Mouse (Mus musculus) thymus, postnatal 25 days (tissue): ENCODE results near the gene Clasp2.
"Not testable (repeated sequence)": the region's sequence is repeated elsewhere in the genome, so short reads cannot be mapped to it uniquely, and the experiment has no call there.

Experiments
- DNase-seq: peaks from one replicate; pipeline ENCODE4 v3.0.0; 2022

Clasp2 gene

GRCm38 (mm10) chr9:113741108-113741636 lies at the start of gene Clasp2:
Gene Clasp2 (plus strand): TSS chr9:113741473.
- peak; percentile 84 for DNase-seq

- no peak for DNase-seq
These were observed 39.7 kb upstream of the Clasp2 start for GRCm38 (mm10) chr9:113701441-113702160.

GRCm38 (mm10) chr9:113706108-113706507 lies 35.2 kb upstream of the Clasp2 start:
- peak; percentile 15 for DNase-seq

GRCm38 (mm10) chr9:113706841-113707240 lies 34.4 kb upstream of the Clasp2 start:
- DNase-seq = peak; percentile 8

- DNase-seq = peak; percentile 94
These were observed 33.6 kb upstream of the Clasp2 start, which contains the start of gene Pdcd6ip for GRCm38 (mm10) chr9:113707481-113708360. Gene Pdcd6ip (minus strand): TSS chr9:113708259.

GRCm38 (mm10) chr9:113708361-113709280 lies 32.7 kb upstream of the Clasp2 start:
- no peak for DNase-seq

DNA sequence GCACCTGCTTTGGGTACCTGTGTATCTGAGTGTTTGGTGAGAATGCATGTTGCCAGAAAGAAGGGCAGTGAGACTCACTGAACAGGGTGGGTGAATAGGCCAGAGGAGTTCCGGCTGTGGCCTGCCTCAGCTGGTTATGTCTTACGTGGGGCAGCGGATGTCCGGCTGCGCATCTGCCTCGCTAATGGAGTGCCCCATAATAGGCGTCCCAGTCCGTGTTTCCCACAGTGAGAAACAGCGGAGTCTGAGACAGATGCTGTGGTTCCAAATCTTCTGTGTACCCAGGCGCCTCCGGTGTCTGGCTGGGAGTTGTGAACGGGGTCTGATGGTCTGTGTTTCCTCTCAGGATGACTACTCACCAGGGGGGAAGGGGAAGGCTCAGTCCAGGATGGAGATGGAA lies 30.4 kb upstream of the Clasp2 start:
- DNase-seq = no peak

DNA sequence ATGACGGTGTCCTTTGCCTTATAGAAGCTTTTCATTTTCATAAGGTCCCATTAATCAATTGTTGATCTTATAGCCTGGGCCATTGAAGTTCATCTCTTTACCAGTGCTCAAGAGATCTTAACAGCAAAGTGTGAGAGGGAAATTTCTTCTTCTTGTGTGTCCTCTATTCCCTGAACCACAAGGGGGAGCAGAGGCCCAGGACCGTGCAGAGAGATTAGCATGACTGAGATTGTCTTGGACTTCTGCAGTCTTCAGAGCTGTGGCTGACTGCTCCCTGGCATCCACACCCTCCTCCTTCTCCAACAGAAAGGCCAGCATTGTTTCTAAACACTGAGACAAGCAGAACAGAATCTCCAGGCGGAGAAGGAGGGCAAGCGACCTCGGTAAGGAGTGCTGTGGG lies 22.2 kb upstream of the Clasp2 start:
- no peak for DNase-seq

DNA sequence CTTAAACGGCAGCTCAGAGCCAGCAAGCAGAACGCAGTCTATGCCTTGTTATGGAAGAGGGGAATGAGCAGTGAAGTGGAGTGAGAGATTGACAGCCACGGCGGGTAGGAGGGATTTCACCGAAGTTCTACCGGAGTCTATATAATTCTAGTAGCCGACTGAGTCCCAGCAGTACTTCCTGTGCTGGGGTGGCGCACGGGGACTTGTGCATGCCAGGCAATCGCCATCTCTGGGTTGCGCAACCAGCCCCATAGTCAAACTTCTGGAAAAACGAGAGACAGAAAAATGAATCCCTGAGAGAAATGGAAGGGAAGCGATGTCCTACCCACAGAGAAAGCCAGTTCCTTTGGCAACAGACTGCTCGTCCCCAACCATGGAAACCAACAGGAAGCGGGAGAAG lies 16.6 kb upstream of the Clasp2 start:
- no peak for DNase-seq

- DNase-seq = not testable (repeated sequence)
These were observed 15.7 kb upstream of the Clasp2 start for GRCm38 (mm10) chr9:113725609-113726008.

GRCm38 (mm10) chr9:113726131-113726530 lies 15.1 kb upstream of the Clasp2 start:
- no peak for DNase-seq

- no peak for DNase-seq
These were observed 14.1 kb upstream of the Clasp2 start for GRCm38 (mm10) chr9:113726991-113727680.

DNA sequence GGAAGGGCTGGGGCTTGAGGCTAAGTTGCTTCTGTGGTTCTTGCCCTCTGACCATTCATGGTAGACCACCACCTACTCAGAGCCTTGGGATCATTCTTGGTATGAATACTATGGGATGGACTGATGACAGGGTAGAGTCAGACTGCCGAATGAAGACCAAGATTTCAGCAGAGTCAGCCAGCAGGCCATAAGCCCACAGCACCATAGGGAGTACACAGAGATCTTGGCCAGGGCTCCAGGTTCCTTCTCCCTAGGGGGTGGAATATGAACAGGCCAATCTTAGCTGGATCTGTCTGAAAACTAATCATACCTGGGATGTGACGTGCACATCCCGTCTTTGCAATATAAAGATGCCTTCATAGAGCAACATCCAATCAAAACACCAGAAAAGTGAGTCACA lies 9.7 kb upstream of the Clasp2 start:
- no peak for DNase-seq

- no peak for DNase-seq
These were observed 5.4 kb upstream of the Clasp2 start for GRCm38 (mm10) chr9:113735920-113736319.

DNA sequence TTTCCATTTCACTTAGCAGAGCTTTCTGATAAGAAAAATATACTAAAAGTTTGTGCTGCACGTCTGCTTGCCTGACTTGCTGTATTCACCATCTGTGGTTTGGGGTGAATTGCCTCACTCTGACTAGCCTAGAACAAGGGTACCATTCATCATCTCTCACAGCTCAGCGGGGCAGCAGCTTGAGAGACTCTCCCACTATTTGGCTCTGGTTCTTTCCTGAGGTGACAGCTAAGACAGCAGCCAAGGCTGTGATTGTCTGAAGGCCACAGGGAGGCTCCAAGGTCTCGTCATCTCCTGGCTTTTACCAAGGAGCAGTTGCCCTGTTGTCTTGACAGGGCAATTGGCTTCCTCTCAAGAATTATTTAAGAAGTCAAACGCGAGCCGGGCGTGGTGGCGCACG lies 3.3 kb upstream of the Clasp2 start:
- no peak for DNase-seq

DNA sequence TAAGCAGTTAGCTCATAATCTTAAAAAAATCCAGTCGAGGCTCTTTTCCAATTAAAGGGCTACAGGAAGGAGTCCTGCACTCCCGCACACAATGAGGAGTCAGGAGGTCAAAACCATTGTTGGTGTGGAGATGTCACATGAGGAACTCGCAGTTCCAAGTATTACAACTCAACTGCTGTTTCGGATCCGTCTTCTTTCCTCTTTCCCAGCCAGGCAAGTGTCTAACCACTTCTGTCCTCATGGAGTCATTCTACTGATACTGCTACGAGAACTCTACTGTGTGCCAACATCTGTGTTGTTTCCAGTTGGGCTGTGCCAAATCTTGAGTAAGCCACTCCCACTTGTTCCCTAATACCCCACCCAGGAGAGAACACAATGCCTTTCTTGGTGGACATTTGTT lies 2.3 kb upstream of the Clasp2 start:
- no peak for DNase-seq

DNA sequence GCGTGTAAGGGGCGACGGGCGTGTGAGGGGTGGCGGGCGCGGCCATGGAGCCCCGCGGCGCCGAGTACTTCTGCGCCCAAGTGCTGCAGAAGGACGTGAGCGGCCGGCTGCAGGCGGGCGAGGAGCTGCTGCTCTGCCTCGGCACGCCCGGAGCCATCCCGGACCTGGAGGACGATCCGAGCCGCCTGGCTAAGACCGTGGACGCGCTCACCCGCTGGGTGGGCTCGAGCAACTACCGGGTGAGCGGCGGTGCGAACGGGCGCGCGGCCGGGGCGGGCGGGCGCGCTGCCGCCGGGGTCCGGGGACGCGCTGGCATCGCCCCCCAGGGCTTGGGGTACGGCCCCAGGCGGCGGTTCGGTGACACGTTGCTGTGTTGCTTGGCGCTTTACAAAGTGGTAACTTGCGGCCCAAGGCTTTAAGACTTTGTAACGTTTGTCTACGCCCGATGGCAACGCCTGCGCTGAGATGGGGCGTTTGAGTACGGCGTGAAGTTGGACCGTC lies 414 bp downstream of the Clasp2 start:
- DNase-seq = peak; percentile 64

DNA sequence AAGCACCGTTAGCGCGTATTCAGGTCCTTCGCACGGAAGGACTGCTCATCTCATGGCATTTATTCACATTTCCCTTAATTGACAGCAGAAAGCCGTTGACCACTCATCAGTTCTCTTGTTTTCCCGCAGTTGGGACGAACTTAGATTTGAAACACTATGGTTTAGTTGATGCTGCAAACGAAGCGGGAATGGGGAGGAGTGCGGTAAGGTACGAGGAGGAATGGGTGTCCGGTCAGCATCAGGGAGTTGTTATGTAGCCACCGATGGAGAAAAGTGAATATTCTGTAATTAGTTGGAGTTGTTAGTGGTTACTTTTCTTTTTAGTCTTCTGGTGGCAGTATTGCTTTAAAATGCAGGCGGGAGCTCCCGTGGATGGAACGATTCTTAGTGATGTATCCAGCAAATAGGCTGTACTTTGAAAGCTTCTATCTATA lies 1.1 kb downstream of the Clasp2 start:
- DNase-seq = peak; percentile 8

- DNase-seq = no peak
These were observed 2.0 kb downstream of the Clasp2 start for GRCm38 (mm10) chr9:113743291-113743690.

- DNase-seq = no peak
These were observed 8.1 kb downstream of the Clasp2 start for GRCm38 (mm10) chr9:113749356-113749755.

DNA sequence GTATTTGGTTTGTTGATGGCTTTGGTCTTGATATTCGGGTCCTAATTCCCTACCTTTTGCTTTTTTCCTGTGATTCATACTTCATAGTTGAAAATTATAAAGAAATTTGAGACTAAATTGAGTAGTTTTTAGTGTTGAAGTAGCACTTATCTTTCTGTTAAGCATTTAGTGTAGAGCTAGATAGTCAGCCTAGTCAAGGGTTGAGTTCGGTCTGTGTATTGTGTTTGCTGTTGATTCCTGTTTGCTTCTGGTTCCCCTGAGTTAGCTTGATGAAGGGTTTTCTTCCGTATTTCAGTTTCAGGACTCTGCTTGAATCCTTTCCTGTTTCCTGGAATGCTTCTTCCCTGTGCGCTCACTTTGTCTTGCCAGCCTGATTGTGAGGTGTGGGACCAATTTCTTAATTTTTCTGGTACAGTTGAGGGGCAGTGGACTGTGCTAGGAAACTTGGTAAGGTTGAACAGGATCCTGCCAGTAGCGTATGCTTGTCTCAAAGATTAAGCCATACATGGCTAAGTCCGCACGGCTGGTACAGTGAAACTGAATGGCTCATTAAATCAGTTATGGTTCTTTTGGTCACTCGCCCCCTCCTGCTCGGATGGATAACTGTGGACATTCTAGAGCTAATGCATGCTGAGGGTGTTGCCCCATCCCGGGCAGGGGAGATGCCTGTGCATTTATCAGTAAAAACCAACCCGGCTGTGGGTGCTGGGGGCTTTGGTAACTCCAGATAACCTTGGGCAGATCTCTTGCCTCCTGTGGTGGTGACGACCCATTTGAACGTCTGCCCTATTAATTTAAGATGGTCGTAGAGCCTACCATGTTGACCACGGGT lies 14.8 kb downstream of the Clasp2 start:
- no peak for DNase-seq
